Mouse (Mus musculus) liver, postnatal 0 days (tissue): ENCODE measurements around the gene Ubxn7.

ENCODE experiments used
- CTCF ChIP-seq: sonication (generic); IDR thresholded peaks from 2 replicates; pipeline ENCODE4 v1.5.1; 2016; ENCODE audit warnings: antibody characterized with exemption, low read depth
- EP300 ChIP-seq: IDR thresholded peaks from 2 replicates; pipeline ENCODE4 v1.6.1; 2016; ENCODE audit warnings: antibody characterized with exemption, low read depth, mild to moderate bottlenecking

GRCm38 (mm10) chr16:32396541-32396835, 64.4 kb downstream of the Ubxn7 start:
- TF ChIP-seq CTCF = no peak
- TF ChIP-seq EP300 = no peak
